Mouse (Mus musculus) midbrain, embryonic 12.5 days (tissue): ENCODE data around the gene Agk. TPM values are rescaled to one million over a fixed set of nuclear protein-coding genes. Genes with fewer than 3 reads are reported as not detected.
A peak's percentile ranks its signal among the peaks of the same experiment; 100 is the strongest.

Experiments
- ATAC-seq: fragments of 200-750 bp; cut with Nextera tagmentation; 2 replicates; pipeline ENCODE4 v1.8.0; 2017; ENCODE audit warnings: low read depth, moderate TSS enrichment, moderate library complexity; ENCODE audit not compliant: low FRiP score
- H3K27ac ChIP-seq: fragments of 300-500 bp; sonication (generic); replicated peaks from 2 replicates; pipeline ENCODE4 v1.5.1; 2016; ENCODE audit warnings: mild to moderate bottlenecking
- H3K27me3 ChIP-seq: fragments of 300-500 bp; sonication (generic); 2 replicates; pipeline ENCODE4 v1.6.1; 2016; ENCODE audit warnings: mild to moderate bottlenecking
- H3K36me3 ChIP-seq: fragments of 300-500 bp; sonication (generic); 2 replicates; pipeline ENCODE4 v1.6.1; 2016
- H3K4me1 ChIP-seq: fragments of 300-500 bp; sonication (generic); 2 replicates; pipeline ENCODE4 v1.6.1; 2016
- H3K4me2 ChIP-seq: fragments of 300-500 bp; sonication (generic); replicated peaks from 2 replicates; pipeline ENCODE4 v1.6.1; 2016; ENCODE audit warnings: mild to moderate bottlenecking, moderate library complexity
- H3K4me3 ChIP-seq: fragments of 300-500 bp; sonication (generic); 2 replicates; pipeline ENCODE4 v1.5.1; 2016; ENCODE audit warnings: mild to moderate bottlenecking
- H3K9ac ChIP-seq: fragments of 300-500 bp; sonication (generic); replicated peaks from 2 replicates; pipeline ENCODE4 v1.6.1; 2016; ENCODE audit warnings: mild to moderate bottlenecking, moderate library complexity
- H3K9me3 ChIP-seq: fragments of 300-500 bp; sonication (generic); 2 replicates; pipeline ENCODE4 v1.6.1; 2016; ENCODE audit warnings: mild to moderate bottlenecking
- WGBS: fragments of 180-500 bp; shearing (Covaris S2); methylation state at CpG from one replicate; pipeline ENCODE4 v1.1.7; 2016; 5-methylcytosine and 5-hydroxymethylcytosine counted together
- polyA plus RNA-seq: library from polyadenylated mRNA; unstranded; fragments of >200 nt; fragmentation: Nextera tagmentation; extraction: Ambion mirVana; gene quantifications from 2 replicates; pipeline ENCODE4 v1.2.1, GENCODE M21; 2016

Agk gene
- polyA plus RNA-seq, 1 experiment from 2014 or later: 39.8 TPM

DNA sequence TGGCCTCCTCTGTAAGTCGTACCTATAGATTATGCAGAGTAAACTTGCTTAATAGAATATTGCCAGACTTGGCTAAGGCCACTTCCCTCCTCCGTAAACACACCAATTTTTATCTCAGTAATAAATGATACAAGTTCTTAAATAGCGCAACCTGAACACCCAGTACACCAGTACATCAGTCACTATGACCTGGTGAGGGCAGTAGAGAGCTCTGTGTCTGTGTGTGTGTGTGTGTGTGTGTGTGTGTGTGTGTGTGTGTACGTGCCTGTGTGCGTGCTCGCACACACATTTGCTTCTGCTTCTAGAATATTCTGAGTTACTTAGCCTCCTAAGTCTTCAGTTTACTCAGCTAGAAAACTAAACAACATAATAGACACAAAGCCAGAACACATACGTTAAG is 28.4 kb downstream of the Agk start:
- Histone ChIP-seq H3K9me3 (no peaks in the 10 kb centered on the region), H3K36me3 (peaks cover 20% of the 10 kb centered on the region), H3K27me3 (no peaks in the 10 kb centered on the region), H3K27ac (no peak overlapping the region), H3K4me3 (no peak overlapping the region), H3K4me2 (no peak overlapping the region), H3K4me1 (no peaks in the 10 kb centered on the region), H3K9ac (no peak overlapping the region)
- WGBS: 96% methylated on average over 7 of the region's 7 CpGs
- no peak for ATAC-seq

DNA sequence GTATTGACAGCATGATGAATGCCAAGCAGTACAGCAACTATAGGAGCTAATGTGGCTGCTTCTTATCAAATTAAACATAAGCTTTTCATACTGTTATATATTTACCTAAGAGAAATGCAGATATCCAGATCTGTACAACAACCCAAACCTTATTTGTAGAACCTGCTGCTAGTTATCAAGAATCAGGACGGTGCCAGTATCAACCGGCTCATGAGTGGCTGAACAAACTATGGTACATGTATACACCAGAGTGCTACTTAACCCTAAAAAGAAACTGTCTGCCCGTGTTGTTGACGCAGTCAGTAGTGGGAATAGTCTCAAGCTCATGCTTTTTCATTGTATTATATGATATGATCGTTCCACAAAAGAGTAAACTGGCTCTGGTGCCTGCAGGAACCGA is 46.1 kb downstream of the Agk start:
- Histone ChIP-seq H3K4me3 (no peak overlapping the region), H3K9me3 (no peaks in the 10 kb centered on the region), H3K4me2 (no peak overlapping the region), H3K27ac (no peak overlapping the region), H3K27me3 (no peaks in the 10 kb centered on the region), H3K9ac (no peak overlapping the region), H3K4me1 (no peaks in the 10 kb centered on the region), H3K36me3 (peaks cover 7% of the 10 kb centered on the region)
- ATAC-seq: no peak
- 94% methylated on average over 6 of the region's 6 CpGs for WGBS

DNA sequence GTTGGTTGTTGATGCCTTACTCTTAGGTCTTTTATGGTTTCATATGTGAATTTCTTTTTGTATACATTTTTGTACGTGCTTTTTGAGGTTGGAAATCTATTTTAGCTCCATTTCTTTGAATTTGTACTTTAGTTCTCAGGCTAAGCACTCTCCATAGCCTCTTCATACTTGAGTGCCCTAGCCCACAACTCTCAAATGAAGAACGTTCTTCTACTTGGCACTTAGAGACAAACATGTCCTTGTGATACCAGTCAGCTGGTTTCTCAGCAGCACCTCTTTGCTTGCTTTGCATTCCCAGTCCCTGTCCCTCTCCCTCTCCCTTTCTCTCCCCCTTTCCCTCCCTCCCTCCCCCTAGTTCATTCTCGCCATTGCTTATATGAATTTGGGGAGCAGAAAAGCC is 55.2 kb downstream of the Agk start:
- Histone ChIP-seq H3K4me2 (no peak overlapping the region), H3K36me3 (peaks cover 5% of the 10 kb centered on the region), H3K4me3 (no peak overlapping the region), H3K27ac (no peak overlapping the region), H3K27me3 (no peaks in the 10 kb centered on the region), H3K9ac (no peak overlapping the region), H3K9me3 (no peaks in the 10 kb centered on the region), H3K4me1 (no peaks in the 10 kb centered on the region)
- no peak for ATAC-seq
- WGBS: 92% methylated on average over 3 of the region's 3 CpGs

DNA sequence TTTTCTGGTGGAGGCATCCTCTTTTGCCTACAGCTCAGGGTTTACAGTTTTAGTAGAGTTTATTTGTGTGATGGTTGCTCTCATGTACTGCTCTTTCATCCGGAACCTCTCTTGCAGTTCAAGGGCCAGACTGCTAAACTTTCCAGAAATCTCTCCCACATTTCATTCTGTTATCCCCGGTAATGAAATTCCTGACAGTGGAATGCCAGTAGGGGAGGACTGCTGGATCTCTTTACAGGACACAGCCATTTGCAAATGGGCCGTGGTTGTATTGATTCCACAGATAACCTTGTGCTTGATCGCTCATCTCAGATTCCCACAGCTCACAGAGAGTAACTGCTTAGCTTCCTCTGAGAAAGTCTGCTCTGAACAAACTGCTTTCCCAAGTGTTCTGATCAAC is 56.9 kb downstream of the Agk start:
- Histone ChIP-seq H3K27ac (no peak overlapping the region), H3K9ac (no peak overlapping the region), H3K4me1 (no peaks in the 10 kb centered on the region), H3K4me2 (no peak overlapping the region), H3K27me3 (no peaks in the 10 kb centered on the region), H3K4me3 (no peak overlapping the region), H3K36me3 (peaks cover 7% of the 10 kb centered on the region), H3K9me3 (no peaks in the 10 kb centered on the region)
- ATAC-seq: no peak
- WGBS: 83% methylated on average over 4 of the region's 4 CpGs

DNA sequence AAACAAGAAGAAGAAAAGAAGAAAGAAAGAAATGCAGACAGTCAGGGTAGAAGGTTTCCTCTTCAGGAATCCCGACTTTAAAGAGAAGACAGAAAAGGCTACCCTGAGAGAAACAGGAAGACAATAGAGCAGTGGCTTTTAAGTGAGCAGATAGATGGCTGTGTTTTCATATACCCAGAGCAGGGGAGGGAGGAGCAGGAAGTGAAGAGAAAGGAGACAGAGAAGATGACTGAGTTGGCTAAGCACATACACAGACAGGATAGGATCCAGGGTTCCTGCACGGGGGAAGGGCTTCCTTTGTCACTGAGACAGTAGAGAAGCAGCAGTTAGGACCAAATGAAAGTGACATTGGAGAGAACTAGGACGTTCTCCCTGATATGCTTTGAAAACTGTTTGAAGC is 60.7 kb downstream of the Agk start:
- Histone ChIP-seq H3K27ac (no peak overlapping the region), H3K36me3 (peaks cover 9% of the 10 kb centered on the region), H3K4me3 (no peak overlapping the region), H3K9me3 (no peaks in the 10 kb centered on the region), H3K27me3 (no peaks in the 10 kb centered on the region), H3K9ac (no peak overlapping the region), H3K4me2 (no peak overlapping the region), H3K4me1 (no peaks in the 10 kb centered on the region)
- 64% methylated on average over 3 of the region's 3 CpGs for WGBS
- ATAC-seq: no peak

DNA sequence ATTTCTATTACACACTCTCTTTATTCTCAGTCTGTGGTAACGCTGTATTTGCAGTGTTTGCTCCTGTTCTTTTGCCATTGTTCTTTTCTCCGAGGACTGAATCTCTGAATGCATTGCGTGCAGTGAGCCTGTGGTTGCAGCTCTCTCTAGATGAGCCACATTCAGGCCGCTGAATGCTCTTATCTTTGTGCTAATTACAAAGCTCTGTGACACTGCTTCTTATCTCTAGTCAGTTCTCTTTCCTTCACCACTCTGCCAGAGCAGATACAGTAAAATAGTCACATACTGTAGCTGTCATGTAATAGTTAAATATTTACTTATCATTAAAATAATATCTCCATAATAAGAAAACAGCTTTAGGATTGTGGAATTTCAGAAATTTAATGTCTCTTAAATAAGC is 63.7 kb downstream of the Agk start:
- Histone ChIP-seq H3K4me2 (no peak overlapping the region), H3K9ac (no peak overlapping the region), H3K36me3 (peaks cover 4% of the 10 kb centered on the region; the same call in 1 of the 2 replicates), H3K4me3 (no peak overlapping the region), H3K27me3 (no peaks in the 10 kb centered on the region), H3K27ac (0 out of 2 replicates have a peak overlapping the region, but pooled peaks have one; percentile 25), H3K4me1 (peaks cover 9% of the 10 kb centered on the region; the same call in 1 of the 2 replicates), H3K9me3 (no peaks in the 10 kb centered on the region)
- no peak for ATAC-seq
- 55% methylated on average over 4 of the region's 4 CpGs for WGBS

DNA sequence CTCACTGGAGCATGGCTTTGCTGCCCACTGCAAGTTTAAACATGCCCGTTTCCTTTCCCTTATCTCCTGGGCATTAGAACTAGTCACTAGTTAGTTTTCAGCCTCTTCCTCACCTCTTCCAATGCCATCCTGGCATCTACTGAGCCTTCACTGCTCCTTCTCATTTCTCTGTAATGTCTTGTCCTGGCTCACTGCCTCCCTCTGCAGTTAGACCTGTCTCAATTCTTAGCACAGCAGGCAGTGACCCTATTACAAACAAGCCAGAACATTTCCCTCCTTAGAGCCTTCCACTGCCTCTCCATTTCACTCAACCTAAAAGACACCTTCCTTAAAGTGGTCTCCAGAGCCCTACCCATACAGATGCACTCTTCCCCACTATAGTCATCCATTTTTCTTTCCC is 66.0 kb downstream of the Agk start:
- no peak overlapping the region for H3K4me3 ChIP-seq
- no peak overlapping the region for H3K4me2 ChIP-seq
- H3K9me3 ChIP-seq: no peaks in the 10 kb centered on the region
- peaks cover 7% of the 10 kb centered on the region; the same call in 1 of the 2 replicates for H3K36me3 ChIP-seq
- no peak for ATAC-seq
- H3K9ac ChIP-seq: no peak overlapping the region
- H3K4me1 ChIP-seq: peaks cover 9% of the 10 kb centered on the region; the same call in 1 of the 2 replicates
- no peaks in the 10 kb centered on the region for H3K27me3 ChIP-seq
- no peak overlapping the region for H3K27ac ChIP-seq
- 92% methylated on average over 1 of the region's 1 CpGs for WGBS

DNA sequence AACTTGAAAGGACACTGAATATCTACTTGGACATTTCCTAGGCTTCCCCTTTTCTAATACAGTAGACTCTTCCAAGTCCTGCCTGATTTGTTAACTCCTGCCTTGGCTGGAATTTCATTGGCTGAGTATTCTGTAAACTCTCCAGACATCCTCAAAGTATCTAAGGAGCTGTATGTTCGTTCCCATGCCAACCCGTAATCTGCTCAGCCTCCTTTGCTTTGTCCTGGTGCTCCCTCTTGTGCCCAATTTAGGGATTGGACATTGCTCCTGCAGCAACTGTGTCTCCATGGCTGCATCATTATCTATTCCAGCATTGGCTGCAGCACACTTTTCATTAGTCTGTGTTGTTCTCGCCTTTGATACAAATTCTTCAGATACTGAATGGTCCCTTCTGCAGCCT is 68.2 kb downstream of the Agk start:
- Histone ChIP-seq H3K9me3 (no peaks in the 10 kb centered on the region), H3K4me1 (peaks cover 9% of the 10 kb centered on the region; the same call in 1 of the 2 replicates), H3K27me3 (no peaks in the 10 kb centered on the region), H3K4me2 (no peak overlapping the region), H3K27ac (no peak overlapping the region), H3K4me3 (no peak overlapping the region), H3K9ac (no peak overlapping the region), H3K36me3 (peaks cover 11% of the 10 kb centered on the region)
- 6% methylated on average over 3 of the region's 3 CpGs for WGBS
- peak; percentile 97 for ATAC-seq

DNA sequence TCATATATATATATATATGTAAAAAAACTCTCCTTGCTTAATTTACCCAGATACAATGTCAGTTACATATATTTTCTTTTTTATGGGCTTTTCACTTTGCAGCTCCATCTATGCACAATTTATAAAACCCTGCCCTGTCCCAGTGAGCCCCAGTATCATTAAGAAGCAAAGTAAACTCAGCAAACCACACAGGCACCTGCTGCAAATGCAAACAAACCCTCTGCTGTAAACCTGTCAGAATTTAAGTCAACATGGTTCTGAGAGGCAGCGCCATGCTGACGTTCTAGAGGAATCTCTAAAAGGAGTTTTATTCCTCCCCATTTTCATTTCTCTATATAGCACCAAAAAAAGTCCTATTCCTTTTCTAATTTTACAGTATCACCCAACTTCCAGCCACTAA is 77.1 kb downstream of the Agk start:
- no peaks in the 10 kb centered on the region for H3K27me3 ChIP-seq
- no peak overlapping the region for H3K27ac ChIP-seq
- 94% methylated on average over 2 of the region's 2 CpGs for WGBS
- H3K36me3 ChIP-seq: peaks cover 69% of the 10 kb centered on the region
- no peak overlapping the region for H3K4me2 ChIP-seq
- no peak for ATAC-seq
- no peaks in the 10 kb centered on the region for H3K4me1 ChIP-seq
- no peak overlapping the region for H3K4me3 ChIP-seq
- peaks cover 4% of the 10 kb centered on the region; the same call in 1 of the 2 replicates for H3K9me3 ChIP-seq
- H3K9ac ChIP-seq: no peak overlapping the region

DNA sequence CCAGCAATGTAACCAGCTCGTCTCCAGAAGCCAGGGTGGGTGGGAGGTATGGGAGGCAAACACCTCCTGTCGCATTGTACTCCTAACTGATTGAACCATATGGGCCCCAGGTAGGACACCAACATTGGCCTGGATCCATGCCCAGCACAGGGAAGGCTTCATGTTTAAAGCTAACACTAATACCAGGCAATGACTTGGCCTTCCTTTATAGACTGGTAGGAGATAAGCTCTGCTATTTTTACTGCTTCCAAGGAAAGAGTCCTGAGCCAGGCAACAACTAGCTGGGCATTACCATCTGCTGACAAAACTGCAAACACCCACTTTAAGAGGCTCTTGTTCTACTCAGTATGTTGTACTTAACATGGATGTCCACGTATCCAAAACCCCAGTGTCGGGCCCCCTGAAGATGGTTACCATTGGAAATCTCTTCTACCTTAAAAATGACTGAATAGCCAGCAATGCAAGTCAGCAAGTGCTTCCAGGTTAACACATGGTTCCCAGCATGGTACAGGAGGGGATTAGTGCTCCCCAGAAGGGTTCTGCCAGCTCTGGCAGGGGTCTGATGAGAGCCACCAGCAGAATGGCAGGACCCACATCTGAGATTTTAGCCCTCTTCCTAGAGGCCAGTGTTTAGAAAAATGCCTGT is 78.8 kb downstream of the Agk start:
- peaks cover 3% of the 10 kb centered on the region; the same call in 1 of the 2 replicates for H3K9me3 ChIP-seq
- no peak overlapping the region for H3K4me2 ChIP-seq
- no peak overlapping the region for H3K4me3 ChIP-seq
- H3K27me3 ChIP-seq: no peaks in the 10 kb centered on the region
- no peaks in the 10 kb centered on the region for H3K4me1 ChIP-seq
- peaks cover 73% of the 10 kb centered on the region for H3K36me3 ChIP-seq
- H3K27ac ChIP-seq: no peak overlapping the region
- H3K9ac ChIP-seq: no peak overlapping the region
- no peak for ATAC-seq
- WGBS: 89% methylated on average over 4 of the region's 4 CpGs

DNA sequence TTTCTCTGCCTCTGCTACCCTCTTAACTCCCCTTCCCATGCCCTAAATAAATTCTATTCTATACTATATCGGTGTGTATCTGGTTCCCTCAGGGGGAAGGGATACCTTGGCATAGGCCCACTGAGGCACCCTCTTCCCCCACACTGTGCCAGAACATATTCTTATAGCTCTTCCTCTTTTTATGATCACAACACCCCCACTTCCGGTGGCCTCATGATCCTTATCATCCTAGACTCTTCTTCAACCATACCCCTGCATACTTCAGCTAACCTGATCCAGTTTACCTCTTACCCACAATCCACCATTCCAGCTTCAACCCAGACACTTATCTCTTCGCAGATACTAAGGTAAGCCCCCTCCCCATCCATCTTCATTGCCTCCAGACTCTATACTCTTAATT is 86.1 kb downstream of the Agk start:
- Histone ChIP-seq H3K9me3 (no peaks in the 10 kb centered on the region), H3K36me3 (peaks cover 33% of the 10 kb centered on the region), H3K9ac (no peak overlapping the region), H3K27ac (no peak overlapping the region), H3K4me2 (no peak overlapping the region), H3K27me3 (no peaks in the 10 kb centered on the region), H3K4me3 (no peak overlapping the region), H3K4me1 (no peaks in the 10 kb centered on the region)
- WGBS: 96% methylated on average over 3 of the region's 3 CpGs
- ATAC-seq: no peak

DNA sequence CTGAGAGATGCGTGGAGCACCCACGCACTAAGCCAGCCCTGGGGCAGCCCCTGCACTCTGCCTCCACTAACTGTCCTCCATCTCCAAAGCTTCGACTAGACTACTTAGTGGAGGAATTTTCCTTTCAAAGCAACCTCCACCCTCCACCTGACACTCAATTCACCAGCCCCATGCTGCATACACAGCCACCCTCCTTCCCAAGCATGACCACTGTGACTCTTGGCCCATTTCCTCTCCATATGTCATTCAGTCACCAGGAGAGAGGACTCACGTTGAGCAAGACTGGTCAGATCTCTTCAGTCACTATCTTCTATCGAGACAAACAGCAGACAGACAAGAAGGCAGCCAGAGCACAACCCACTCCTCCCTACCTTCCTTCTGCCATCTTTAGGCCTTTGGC is 88.1 kb downstream of the Agk start:
- ATAC-seq: no peak
- Histone ChIP-seq H3K36me3 (peaks cover 18% of the 10 kb centered on the region), H3K4me1 (no peaks in the 10 kb centered on the region), H3K27ac (no peak overlapping the region), H3K4me3 (no peak overlapping the region), H3K9ac (no peak overlapping the region), H3K4me2 (no peak overlapping the region), H3K9me3 (no peaks in the 10 kb centered on the region), H3K27me3 (no peaks in the 10 kb centered on the region)
- whole genome bisulfite sequencing: 88% methylated on average over 5 of the region's 5 CpGs

DNA sequence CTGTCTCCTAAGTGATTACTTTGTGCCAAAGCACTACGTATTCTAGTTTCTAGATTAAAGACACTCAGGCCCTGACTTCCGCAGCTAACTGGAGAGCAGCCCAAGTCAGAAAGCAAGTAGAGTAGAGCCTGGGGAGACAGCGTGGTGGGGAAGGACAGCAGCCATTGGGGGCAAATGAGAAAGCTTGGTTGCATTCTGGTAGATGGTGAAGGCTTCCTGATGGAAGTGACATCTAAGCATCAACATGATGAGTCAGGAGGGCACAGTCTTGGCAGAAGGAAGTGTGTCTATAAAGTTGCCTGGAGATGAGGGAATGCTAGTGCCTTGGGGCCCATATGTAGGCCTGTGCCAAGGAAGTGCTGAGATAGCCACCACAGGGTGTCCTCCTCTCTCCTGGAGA is 88.6 kb downstream of the Agk start:
- ATAC-seq: no peak
- H3K36me3 ChIP-seq: peaks cover 18% of the 10 kb centered on the region
- no peaks in the 10 kb centered on the region for H3K9me3 ChIP-seq
- no peak overlapping the region for H3K9ac ChIP-seq
- no peak overlapping the region for H3K4me3 ChIP-seq
- 91% methylated on average over 3 of the region's 3 CpGs for WGBS
- H3K4me2 ChIP-seq: no peak overlapping the region
- H3K27me3 ChIP-seq: no peaks in the 10 kb centered on the region
- H3K27ac ChIP-seq: no peak overlapping the region
- H3K4me1 ChIP-seq: no peaks in the 10 kb centered on the region
